Mouse (Mus musculus) WW6 (cell line): Measurements from ENCODE around the gene Lim2.
A peak's percentile ranks its signal among the peaks of the same experiment; 100 is the strongest.

ENCODE experiments used
- DNase-seq: peaks from one replicate; pipeline ENCODE4 v3.0.0-alpha.2; 2013; ENCODE audit warnings: low read depth, low spot score

The Lim2 gene

DNA sequence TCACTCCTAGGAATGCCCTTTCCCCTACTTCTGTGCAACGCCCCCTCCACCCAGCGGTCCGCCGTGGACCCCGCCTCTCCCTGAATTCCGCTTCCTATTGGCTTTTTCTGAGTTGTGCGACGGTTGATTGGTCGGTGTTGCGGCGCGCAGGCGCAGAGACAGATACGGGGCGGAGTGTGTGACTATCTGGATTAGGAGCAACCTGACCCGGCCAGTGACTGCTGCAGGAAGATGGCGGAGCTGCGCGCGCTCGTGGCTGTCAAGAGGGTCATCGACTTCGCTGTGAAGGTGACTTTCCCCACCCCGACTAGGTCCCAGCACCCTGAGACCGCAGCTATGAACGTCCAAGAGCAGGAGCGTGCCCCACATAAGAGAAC lies 16.4 kb downstream of the Lim2 start, which contains the start of the genes Etfb and Gm45233:
Etfb (plus strand) TSS at position 167 of the 377 bp plus-strand sequence.
Gm45233 (plus strand) TSS at position 212 of the 377 bp plus-strand sequence.
- peak; percentile 91 for DNase-seq

DNA sequence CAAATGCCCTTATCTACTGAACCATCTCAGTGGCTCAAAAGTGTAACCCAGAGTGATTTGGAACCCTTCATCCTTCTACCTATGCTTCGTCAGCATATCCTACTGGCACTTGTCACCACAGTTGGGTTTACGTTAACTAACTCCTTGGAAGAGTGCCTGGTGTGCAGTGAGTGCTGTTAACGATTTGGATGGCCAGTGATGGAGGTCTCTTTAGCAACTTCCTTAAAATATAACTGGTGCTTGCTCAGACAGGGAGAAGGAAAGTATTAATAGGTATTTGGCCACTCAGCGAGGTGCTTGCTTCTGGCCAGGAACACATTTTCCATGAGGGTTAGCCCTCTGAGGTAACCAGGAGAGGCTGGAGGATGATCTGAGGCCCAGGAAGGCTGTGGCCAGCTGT lies 20.3 kb downstream of the Lim2 start:
- no peak for DNase-seq

DNA sequence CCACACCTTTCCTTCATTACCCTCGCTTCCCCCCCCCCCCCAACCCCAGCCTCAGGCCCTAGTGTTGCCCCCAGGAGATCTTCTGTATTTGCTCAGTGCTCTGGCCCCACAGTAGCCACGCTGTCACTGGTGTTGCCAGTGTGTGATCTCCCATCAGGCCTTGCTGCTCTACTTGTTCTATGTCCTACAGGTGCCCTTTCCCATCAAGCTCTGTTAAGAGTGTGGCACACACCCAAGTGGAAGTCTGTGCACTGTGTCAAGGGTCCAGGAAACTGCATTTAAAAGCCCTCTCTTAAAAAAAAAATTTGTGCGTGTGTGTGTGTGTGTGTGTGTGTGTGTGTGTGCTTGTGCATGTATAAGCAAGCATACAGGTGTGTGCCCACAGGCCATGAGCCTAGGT lies 20.8 kb downstream of the Lim2 start:
- no peak for DNase-seq

DNA sequence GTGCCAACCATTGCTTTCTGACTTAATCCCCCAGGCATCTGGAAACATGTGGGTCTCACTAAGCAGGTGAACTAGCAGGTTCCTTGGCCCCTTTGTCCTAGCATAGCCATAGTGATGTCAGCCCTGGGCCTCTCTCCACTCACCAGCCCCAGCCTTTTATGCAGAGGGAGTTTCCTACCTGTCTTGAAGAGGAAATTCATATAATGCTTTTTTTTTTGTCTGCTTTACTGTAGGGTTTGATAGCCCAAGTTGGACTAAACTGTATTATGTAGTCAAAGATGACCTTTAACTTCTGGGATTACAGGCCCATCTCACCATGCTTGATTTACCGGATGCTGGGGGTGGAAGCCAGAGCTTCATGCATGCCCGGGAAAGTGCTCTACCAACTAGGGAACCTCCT lies 22.3 kb downstream of the Lim2 start:
- DNase-seq: no peak

DNA sequence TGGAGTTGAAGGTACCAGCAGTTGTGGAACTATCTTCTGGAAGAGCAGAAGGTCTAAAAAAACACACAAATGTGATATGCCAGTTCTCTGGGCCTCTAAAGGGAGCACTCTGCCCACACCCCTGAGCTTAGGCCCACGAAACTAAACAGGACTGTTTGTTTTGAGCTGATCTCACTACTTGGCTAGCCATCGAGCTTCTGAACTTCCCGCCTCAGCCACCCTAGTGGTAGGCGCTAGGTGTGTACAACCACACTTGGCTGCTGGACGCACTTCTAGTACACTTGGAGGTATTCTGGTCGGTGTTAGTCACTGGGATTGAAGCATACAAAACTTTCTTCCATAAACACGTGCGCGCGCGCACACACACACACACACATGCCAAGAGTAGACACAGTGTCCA lies 24.3 kb downstream of the Lim2 start:
- no peak for DNase-seq

DNA sequence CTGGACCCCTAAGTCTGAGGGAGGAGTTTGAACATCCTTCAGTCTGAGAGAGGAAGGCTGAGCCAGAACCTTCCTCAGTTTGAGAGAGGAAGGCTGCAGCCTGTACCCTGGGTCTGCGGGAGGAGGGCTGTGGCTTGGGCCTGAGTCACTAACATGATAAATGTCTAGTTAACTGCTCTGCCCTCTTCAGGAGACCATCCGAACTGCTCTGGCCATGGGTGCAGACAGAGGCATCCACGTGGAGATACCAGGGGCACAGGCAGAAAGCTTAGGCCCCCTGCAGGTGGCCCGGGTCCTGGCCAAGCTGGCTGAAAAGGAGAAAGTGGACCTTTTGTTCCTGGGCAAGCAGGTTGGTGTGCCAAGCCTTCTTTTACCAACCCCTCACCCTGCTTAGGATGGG lies 25.1 kb downstream of the Lim2 start:
- DNase-seq: no peak

DNA sequence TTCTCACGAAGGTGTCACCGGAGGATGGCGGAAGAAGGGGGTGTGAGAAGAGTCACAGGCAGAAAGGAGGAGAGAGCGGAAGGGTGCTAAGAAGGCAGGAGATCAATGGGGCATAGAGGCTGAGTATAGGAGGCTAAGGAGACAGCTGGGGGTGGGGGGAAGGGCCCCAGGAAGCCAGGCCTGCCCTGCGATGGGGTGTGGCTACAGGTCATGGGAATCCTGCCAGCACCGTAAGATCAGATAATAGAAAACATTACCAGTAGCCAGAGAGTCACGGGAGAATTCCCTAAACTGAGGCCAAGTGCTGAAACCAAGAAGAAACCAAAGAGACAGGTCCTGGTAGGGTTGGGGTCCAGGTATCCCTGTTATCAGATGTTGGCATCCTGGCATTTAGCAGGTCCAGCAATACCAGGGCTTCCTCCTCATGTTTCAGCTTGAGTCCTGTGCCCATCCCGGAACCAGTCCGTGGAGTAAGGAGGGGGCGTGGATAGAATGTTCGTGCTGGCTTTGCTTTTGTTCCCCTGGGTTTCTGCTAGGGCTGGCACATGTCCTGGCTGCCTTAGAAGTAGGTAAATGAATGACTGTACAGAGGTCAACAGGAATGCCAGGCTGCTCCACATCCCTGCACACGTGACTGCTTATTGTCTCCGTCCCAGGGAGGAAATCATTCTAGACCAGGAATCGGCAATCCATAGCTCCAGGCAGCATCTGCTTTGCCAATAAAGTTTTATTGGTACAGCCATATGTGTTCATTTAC lies 26.3 kb downstream of the Lim2 start:
- no peak for DNase-seq

DNA sequence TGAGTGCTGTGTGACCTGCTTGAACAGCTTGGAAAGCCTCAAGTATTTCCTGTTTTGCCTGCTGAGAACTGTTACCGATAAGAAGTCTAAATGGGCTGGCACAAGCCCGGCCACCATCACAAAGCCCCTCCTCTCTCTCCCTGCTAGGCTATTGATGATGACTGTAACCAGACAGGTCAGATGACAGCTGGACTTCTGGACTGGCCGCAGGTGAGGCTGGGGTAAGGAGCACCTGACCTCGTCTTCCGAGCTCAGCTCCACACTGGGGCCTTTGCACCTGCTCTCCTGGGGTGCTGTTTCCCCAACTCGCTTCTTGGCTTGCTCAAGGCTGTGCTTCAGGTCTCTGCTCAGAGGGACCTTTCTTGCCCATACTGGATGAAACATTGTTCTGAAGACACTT lies 26.9 kb downstream of the Lim2 start:
- DNase-seq: no peak

DNA sequence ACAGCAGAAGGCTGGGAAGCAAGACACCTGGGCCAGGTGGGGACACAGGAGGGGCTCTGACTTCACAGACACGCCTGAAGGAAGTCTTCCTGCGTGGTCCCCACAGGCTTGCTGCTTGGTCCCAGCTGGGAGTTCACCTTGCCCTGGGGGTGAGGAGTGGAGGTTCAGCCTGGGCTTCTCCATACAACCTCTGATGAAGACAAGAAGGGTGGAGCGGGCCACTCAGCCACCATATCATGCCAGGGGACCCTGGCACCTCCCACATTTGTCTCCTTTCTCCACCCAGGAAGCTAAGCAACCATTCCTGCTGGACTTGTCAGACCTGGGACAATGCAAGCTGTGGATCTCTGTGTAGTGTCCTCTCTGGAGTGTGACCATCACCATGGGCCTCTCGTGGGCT lies 35.4 kb downstream of the Lim2 start, which contains the start of gene Vsig10l:
Vsig10l (plus strand) TSS at position 301 of the 400 bp plus-strand sequence.
- no peak for DNase-seq

DNA sequence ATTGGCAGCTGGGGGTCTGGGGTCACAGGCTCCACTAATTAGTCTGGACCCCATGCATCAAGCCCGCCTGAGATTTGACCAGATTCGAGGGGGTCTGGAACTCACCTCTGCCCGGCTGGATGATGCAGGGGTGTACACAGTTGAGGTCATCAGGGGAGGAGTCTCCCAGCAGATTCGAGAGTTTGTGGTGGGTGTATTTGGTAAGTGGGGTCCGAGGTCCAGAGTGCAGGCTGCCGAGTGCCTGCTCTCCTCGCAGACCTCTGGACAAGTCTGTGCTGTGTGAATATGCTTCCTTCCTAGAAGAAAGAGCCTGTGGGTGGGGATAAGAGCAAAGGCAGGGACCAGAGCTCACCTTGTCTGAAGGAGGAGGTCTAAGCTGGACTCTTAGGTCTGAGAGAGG lies 36.5 kb downstream of the Lim2 start:
- no peak for DNase-seq

DNA sequence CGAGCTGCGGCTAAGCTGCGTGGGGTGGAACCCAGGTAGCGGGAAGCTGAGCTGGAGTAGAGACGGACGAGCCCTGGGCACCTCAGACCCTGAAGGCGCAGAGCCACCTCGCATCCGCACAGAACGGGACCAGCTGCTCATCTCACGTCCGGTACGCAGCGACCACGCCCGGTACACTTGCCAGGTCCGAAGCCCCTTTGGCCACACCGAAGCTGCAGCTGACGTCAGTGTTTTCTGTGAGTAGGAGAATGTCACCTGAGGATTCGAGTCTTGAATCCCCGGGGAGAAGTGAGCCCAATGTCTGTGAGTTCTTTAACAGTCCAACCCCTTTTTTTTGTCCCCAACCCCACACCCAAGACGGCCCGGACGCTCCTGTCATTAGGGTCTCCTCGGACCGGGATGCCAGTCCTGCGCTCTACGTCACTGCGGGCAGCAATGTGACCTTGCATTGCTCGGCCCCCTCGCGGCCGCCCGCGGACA lies 37.4 kb downstream of the Lim2 start:
- DNase-seq: no peak

DNA sequence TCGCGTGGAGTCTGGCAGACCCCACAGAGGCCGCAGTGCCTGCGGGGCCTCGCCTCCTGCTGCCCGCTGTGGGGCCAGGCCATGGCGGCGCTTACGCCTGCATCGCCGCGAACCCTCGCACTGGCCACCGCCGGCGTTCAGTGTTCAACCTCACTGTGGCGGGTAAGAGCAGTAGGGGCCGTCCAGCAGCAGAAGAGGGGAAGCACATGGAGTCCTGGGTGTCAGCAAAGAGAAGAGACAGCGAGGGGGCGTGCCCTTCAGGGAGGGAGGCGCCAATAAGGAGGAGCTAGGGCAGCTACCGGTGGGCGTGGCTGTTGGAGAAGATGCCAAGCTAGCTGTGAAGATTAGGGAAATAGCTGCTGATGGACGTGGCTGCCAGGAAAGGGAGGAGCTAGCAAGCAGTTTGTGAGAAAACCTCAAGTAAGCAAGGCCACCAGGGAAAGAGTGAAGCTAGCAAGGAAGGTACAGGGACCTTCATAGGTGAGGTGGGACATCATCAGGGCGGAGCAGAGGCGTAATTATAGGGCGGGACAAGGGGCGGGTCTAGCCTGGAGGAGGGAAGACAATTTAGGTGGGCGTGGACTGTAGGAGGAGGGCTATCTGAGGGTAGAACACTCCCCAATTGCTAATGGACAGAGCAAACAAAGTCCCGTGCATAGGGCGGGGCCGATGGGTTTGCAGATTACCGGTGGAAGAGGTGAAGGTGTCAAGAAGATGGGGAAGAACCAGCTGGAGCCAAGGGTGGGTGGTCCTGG lies 38.1 kb downstream of the Lim2 start:
- DNase-seq: peak; percentile 81

DNA sequence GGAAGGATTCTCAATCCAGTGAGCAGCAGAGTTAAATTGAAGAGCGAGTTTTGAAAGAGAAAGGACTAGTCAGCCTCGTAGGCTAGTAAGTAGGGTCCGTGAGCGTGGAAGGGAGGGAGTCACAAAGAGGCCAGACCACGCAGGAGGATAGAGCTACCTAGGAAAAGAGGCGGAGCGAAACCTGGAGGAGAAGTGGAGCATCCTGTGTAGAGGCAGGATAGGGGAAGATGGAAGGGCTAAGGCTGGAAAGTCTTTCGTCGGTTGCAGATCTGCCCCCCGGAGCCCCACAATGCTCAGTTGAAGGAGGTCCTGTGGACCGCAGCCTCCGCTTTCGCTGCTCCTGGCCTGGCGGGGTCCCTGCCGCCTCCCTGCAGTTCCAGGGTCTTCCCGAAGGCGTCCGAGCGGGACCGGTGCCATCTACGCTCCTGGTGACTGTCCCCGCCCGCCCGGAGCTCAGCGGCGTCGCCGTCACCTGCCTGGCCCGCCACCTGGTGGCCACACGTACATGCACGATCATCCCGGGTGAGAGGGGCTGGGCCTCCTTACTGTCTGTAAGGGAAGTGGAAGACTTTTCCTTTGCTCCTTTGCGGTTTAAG lies 38.7 kb downstream of the Lim2 start:
- DNase-seq: peak; percentile 62

DNA sequence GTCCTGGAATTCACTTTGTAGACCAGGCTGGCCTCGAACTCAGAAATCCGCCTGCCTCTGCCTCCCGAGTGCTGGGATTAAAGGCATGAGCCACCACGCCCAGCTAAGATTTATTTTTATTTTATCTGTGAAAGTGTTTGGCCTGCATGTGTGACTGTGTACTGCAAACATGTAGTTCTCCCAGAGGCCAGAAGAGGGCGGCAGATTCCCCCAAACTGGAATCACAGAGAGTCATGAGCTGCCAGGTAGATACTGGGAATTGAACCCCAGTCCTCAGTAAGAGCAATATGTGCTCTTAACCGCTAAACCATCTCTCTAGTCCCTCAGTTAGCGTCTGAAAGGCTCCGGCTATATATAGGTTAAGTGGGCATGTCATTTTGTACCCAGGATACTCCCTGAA lies 42.9 kb downstream of the Lim2 start:
- DNase-seq: no peak

DNA sequence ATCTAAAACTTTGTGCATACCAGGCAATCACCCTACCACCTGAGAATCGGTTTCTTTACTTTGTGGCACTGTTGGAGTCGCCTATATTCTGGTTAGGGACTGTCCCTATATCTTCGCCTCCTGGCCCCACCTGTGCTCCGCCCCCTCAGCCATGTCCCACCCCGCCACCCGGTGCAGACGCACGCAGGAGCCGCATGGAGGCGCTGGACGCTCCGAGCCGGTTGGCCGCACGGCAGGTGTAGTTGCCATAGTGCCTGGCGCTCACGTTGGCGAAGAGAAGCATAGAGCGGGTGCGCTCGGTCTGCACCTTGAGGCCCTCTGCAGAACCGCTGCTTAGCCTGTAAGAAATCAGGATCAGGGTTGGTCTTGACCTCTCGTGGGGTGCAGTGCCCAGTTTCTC lies 48.2 kb downstream of the Lim2 start:
- DNase-seq: peak; percentile 67

DNA sequence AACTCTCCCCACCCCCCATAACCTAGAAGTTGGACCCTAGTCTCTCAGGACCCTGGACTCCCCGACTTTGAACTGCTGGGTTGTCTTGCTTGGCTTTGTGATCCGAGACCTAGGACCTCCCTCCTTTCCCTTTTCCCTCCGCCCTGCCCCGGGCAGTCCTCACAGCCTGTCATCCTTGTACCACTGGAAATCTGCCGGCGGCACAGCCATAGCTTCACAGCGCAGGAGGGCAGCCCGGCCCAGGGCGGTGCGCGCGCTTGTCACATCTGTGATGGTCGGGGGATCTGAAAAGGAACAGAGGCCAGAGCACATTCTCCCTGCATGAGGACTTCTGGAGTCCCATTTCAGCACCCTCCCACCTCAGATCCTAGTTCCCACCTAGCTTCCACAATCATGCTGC lies 48.9 kb downstream of the Lim2 start:
- DNase-seq: no peak

DNA sequence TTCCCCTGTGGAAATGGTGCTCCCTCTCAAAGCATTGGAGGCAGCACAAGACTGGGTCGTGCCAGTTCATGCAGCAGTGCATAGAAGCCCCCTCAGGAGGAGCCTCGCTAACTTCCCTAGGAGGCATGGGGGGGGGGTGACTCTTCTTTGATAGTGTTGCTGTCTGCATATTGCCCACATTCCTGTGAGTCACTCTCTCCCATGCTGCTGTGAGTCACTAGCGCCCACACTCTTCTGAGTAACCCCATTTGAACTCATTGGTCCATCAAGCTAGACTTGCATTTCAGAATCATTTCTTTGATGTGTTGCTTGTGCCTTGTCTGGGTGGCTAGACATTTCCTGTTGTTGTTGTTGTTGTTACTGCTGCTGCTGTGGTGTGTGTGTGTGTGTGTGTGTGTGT lies 53.7 kb downstream of the Lim2 start:
- no peak for DNase-seq

DNA sequence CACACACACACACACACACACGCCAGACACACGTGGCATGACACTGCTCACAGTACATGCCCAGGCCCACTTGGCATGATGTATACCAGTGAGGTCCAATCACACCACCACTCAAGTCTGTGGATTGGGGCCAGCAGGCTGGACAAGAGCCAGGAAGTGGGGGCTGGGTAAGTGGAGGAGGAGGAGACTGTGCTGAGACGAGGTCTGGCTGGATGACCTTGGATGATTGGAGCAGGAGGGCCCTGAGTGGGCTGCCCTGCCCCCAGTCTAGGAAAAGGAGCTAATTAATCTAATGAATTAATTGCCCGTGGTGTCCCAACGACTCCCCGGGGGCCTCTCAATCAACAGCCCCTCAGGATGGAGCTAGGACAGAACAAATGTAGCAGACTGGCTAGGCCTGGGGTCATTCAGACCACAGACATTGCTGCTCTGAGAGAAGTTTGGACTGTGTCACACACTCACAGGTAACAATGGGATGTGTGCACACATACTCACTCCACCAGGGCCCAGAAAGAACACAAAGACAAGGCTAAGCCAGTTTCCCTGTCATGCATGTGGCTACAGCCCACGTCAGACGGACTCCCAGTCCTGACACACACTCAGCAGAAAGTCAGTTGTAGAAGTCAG lies 54.7 kb downstream of the Lim2 start:
- no peak for DNase-seq

DNA sequence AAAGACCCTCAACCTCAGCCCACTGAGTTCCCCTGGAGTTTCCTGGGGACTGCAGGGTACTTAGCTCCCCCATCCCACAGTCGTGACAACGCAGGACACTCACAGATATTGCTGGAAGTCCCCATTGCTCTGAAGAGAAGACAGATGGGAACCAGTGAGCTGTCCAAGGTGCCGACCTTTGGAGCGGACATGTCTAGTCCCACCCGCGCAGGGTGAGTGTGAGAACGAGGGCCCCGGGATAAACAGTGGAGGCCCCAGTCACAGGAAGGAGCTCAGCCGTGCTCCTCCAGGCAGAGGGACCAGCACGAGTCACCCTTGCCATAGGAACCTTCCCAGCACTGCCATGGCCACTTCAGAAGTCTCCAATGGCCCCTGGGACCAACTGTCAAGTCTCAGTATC lies 55.8 kb downstream of the Lim2 start:
- DNase-seq: no peak
